Mouse (Mus musculus) C2C12 (cell line): Measurements from ENCODE around the gene Slamf1.

Experiments used
- CTCF ChIP-seq: IDR thresholded peaks from one replicate; pipeline ENCODE4 v1.5.1; 2011; ENCODE audit not compliant: control insufficient read depth, insufficient read depth, insufficient read length
- MYOD1 ChIP-seq: IDR thresholded peaks from one replicate; pipeline ENCODE4 v1.6.1; 2011; ENCODE audit warnings: low read depth; ENCODE audit not compliant: control insufficient read depth, insufficient read length
- MYOG ChIP-seq: IDR thresholded peaks from one replicate; pipeline ENCODE4 v1.6.1; 2011; ENCODE audit not compliant: control insufficient read depth, insufficient read length; ENCODE audit errors: extremely low read depth

DNA sequence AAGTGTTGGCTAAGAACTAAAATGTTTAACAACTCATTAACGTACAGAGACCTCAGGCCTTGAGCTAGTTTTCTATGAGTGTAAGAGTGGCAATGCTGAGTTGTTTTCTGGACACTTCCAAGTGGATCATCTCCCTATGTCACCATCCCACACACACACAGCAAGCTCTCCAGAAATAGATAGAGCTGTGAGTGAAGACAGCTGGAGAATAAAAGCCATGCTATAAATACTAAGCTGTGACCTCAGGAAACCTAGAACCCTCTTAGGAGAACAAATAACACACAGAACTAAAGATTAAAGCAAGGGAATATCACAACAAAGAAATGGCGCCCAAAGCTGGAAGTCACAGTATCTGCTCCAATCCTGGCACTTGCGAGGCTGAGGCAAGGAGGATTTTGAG lies 24.6 kb downstream of the Slamf1 start:
- TF ChIP-seq MYOG, result no peak
- no peak for TF ChIP-seq CTCF
- TF ChIP-seq MYOD1, result no peak
